Mouse (Mus musculus) B cell, adult 62 days (primary cell): ENCODE data around the gene Gp1ba. TPM values are rescaled to one million over a fixed set of nuclear protein-coding genes. Genes with fewer than 3 reads are reported as not detected.

Source experiments
- total RNA-seq: library from RNA; stranded (reverse); gene quantifications from 4 replicates; pipeline ENCODE4 v1.2.4, GENCODE M21; 2023

Gene Gp1ba
- not detected in 4 replicates for total RNA-seq

DNA sequence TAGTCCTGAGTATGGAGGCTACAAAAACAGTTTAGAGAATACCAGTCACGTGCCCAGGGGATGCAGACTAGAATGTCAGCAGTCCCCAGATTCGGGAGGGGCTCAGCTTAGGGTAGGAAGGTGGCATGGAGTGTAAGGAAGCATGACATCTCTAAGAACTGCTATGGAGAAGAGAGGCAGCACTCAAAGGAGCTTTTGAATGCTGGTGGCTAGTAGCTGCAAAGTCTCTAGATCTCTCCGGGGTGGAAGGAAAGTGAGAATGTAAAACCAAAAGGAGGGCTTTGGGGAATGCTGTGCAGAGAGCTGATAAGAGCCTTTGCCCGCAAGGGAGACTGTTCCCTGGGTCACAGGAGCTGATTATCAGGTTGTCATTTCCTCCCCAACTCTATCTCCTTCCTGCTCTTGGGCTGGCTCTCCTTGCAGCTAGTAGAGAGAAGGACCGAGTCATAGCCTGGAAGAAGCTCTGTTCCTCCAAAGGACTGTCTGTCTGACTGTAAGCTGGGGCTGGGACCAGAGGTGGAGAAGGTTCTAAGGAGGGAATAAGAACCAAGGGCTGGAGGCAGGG is at the start of gene Gp1ba:
Gp1ba (plus strand) TSS at position 409 of the 565 bp plus-strand sequence.

DNA sequence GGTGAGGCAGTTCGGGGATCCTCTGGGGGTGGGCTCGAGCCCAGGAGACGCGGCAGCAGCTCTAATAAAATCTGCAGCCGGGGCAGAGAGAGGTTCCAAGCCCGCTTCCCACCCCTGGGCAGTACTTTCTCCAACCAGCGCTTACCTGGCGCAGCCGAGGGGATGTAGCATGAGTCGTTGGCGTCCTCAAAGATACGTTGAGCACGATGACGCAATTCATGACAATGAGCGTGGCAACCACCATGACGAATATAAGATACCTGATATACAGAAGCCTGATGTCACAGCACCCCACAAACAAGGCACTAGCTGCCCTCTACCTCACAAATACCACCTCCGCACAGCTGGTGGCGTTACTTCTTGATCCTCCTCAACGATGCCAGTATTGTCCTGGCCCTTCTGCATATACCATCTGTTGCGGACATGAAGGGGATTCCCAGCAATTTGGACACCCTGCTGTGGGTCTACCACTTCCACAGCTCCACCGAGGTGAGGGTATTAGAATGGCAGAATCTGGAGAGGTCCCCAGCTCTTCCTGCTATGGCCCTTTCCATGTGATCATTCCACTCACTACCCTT is 23.3 kb upstream of the Gp1ba start, which contains the start of gene 4930544D05Rik:
4930544D05Rik (plus strand) TSS at position 333 of the 578 bp plus-strand sequence.

DNA sequence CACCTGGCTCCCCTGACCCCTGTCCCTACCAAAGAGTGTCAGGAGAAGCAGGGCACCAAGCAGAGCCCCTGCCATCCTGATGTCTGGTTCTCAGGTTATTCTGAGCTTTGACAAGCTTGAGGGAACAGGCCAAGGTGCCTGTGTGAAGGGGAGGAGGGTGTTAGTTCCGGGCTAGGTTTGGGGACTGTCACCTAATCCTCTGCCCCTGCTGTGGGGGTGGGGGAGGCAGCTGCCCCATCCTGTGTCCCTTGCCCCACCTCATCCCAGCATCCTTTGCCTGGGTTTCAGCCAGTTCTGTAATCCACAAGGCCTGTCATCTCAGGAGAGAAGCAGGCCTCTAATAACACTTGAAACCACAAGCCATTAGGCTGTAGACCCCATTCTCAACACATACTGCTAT is 19.8 kb upstream of the Gp1ba start, which contains the start of gene Chrne:
Chrne (minus strand) TSS at position 116 of the 400 bp plus-strand sequence.

DNA sequence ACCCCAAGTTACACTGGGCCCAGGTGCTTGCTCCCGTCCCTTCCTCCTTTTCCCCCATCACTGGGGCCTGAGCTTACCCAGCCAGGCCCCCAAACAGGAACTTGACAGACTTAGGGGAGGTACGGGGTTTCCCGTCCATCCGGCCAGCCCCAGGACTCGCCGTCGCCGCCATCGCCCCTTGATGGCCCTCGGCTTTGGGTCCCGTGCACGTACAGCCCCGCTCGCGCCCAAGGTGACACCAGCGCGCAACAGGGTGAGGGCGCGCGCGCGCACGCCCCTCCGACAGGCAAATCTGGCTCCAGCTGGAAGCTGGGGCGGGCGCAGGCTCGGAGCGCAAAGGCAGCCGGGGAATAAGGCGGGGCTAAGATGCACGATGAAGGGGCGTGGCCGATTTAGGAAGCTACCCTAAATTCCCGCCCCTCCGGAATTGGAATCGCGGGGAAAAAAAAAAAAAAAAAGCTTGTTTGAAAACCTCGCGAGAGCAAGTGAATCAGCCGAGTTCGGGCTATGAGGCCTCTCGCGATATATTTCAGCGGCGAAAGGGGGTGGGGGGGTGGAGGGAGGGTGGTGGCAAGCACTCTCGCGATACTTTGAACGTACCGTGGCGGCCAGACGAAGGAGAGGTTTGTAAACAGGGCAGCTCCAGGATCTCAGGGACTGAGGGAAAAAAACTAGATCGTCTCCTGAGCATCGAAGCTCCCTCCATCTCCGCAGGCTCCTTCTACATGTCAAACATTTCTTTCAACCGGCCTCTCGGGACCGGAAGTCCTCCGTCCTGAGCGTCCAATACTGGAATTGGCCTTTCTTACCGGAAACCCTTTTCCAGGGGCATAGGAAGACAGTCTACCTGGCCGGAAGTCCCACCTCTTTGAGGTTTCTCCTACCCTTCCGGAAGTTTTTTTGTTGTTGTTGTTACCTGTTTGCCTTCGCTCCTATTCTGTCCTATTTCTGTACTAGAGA is 8.0 kb downstream of the Gp1ba start, which contains the start of the genes Rnf167 and Slc25a11:
Rnf167 (plus strand) TSS at position 545 of the 960 bp plus-strand sequence.
Slc25a11 (minus strand) TSS at position 789 of the 960 bp plus-strand sequence.

DNA sequence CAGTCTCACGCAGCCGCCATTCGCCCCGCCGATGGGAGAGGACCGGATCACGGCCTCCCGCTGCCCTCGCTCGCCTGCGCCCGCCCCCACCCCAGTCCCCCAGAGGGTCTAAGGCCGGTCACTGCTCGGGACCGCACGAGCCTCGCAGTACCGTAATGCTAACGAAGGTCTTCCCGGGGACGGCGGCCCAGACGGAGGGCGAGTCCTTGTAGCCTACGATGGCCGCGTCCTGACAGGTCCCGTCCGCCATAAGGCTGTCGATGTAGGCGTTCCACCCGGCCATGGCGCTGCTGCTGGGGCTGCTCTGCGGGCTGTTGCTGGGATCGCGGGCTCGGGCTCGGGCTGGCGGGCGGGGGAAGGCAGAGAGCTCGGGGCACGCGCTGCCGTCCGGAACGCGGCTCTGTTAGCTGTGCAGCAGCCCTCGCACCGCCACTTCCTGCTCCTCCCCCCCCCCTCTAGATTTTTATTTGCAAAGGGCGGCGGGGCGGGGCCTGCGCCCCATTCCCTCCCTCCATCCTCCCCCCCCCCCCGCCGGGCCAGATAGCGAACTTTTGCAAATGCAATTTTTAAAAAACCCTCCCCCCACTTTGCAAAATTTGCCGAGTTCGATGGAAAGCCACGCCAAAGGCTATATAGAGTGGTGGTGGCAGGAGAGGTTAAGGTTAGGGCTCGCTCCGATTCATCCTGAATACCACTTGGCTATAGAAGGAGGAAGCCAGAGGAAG is 15.4 kb downstream of the Gp1ba start, which contains the start of gene Pfn1:
Pfn1 (minus strand) TSS at position 447 of the 725 bp plus-strand sequence.

DNA sequence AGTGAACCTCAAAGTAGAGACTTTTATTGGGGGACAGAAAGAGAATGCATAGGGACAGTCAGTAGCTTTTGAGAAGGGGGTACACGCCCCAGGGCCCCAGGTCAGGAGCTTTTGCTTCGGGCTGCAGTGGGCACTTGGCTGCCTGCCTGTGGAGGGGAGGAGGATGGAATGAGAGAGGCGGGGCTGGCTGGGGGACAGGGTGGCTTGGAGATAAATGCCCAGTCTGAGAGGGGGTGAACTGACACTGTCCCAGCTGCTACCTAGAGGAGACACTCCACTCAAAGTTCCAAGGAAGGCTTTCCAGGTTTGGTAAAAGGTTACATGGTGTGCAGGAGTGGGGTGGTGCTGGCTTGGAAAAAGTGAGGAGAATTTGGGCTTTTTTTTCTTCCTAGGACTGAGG is 18.0 kb downstream of the Gp1ba start, which contains the start of gene Eno3:
Eno3 (plus strand) TSS at position 239 of the 400 bp plus-strand sequence.

DNA sequence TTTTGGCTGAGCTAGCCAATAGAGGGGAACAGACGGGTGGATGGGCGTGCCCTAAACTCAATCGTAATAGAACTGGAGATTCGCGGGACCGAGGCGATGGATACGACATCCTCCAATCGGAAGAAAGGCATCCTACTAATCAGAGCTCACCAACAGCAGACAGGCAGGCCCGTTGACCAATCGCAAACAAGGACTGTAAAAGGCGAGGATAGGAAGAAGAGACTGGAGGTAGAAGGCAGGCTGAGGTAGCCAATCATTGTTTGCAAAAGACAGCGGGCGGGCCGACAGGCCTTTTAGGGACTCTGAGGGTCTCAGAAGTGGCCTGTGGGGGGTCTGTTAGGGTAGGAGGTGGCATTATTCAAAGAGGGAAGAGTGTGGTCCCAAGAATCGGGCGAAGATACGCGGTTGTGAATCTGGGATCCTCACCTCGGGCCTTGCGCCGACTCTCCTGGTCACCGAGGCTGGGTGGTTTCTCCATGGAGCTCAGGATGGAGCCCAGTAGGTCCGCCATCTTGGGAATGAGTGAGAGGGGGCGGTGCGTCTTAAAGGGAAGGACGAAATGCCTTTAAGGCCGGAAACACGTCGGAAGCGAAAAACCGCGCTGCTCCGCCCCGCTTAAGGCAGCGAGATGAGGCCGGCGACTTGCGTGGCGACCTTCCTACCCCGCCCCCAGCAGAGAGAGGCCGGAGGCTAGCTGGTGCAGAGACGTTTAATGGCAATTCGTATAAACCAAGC is 30.0 kb downstream of the Gp1ba start, which contains the start of gene Spag7:
Spag7 (minus strand) TSS at position 646 of the 735 bp plus-strand sequence.

DNA sequence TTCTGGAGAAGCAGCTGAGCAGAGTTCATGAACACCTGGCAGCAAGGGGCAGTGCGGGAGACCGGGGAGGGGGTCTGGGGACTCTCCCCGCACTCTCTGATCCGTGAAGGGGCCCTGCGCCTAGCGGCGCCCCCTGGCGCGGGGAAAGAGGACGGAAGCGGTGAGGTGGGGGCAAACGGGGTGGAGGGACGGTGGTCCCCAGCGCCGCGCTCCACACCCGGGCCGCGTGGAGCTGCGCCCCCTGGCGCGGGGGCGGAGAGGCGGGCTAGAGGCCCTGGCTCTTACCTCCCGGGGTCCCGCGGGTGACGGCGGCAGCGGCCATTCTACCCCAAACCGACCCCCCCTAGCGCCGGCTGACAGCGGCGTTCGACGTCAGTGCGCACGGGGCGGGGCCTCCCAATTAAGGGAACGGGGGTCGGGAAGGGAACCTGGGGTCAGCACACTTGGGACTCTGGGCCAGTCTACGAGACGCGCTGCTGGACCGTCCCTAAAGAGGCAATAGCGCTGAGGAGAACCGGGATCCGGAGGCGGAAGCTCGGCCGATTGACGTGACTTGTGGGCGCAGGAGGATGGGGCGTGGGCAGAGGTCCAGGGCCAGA is 48.8 kb downstream of the Gp1ba start, which contains the start of gene Camta2:
Camta2 (minus strand) TSS at position 505 of the 599 bp plus-strand sequence.

Other genes starting within 250 kb of the Gp1ba start
- gene Pelp1, start 229.1 kb upstream of the Gp1ba start, total RNA-seq, result 26.2 to 28.3 TPM (median 27.4 TPM) in 4 replicates
- gene Arrb2, start 206.5 kb upstream of the Gp1ba start, total RNA-seq, result 96.8 to 105 TPM (median 102 TPM) in 4 replicates
- gene Med11, start 187.2 kb upstream of the Gp1ba start, total RNA-seq, result 41.2 to 54.4 TPM (median 43.1 TPM) in 4 replicates
- 0.41 to 3.1 TPM (median 0.87 TPM) in 4 replicates for gene Zmynd15, start 179.7 kb upstream of the Gp1ba start, total RNA-seq
- gene Cxcl16, start 179.1 kb upstream of the Gp1ba start, total RNA-seq, result 8.6 to 11.2 TPM (median 9.8 TPM) in 4 replicates
- not detected in 4 replicates for gene Tm4sf5, start 133.9 kb upstream of the Gp1ba start, total RNA-seq
- gene Vmo1, start 124.5 kb upstream of the Gp1ba start, total RNA-seq, result not detected in 4 replicates
- gene Gltpd2, start 119.9 kb upstream of the Gp1ba start, total RNA-seq, result not detected in 4 replicates
- 123 to 130 TPM (median 128 TPM) in 4 replicates for gene Psmb6, start 113.8 kb upstream of the Gp1ba start, total RNA-seq
- not detected in 4 replicates for gene Gm40193, start 106.2 kb upstream of the Gp1ba start, total RNA-seq
- gene Pld2, start 99.1 kb upstream of the Gp1ba start, total RNA-seq, result 3.6 to 6.9 TPM (median 4.8 TPM) in 4 replicates
- gene Mink1, start 76.2 kb upstream of the Gp1ba start, total RNA-seq, result 83.2 to 99.3 TPM (median 92.6 TPM) in 4 replicates
- gene 4930544D05Rik, start 23.3 kb upstream of the Gp1ba start, total RNA-seq, result not detected in 4 replicates
- gene Chrne, start 19.9 kb upstream of the Gp1ba start, total RNA-seq, result 2.2 TPM in 1 of 4 replicates, not detected in the others
- gene Rnf167, start 8.1 kb downstream of the Gp1ba start, total RNA-seq, result 191 to 209 TPM (median 198 TPM) in 4 replicates
- 63.0 to 77.8 TPM (median 66.3 TPM) in 4 replicates for gene Slc25a11, start 8.4 kb downstream of the Gp1ba start, total RNA-seq
- 1,311 to 1,415 TPM (median 1,337 TPM) in 4 replicates for gene Pfn1, start 15.5 kb downstream of the Gp1ba start, total RNA-seq
- gene Eno3, start 18.1 kb downstream of the Gp1ba start, total RNA-seq, result 27.9 to 35.0 TPM (median 31.9 TPM) in 4 replicates
- 34.1 to 44.3 TPM (median 40.2 TPM) in 4 replicates for gene Spag7, start 30.3 kb downstream of the Gp1ba start, total RNA-seq
- gene Camta2, start 49.0 kb downstream of the Gp1ba start, total RNA-seq, result 60.2 to 85.3 TPM (median 65.6 TPM) in 4 replicates
- 1.4 to 2.5 TPM (median 2.2 TPM) in 4 replicates for gene Inca1, start 61.0 kb downstream of the Gp1ba start, total RNA-seq
- gene Kif1c, start 61.4 kb downstream of the Gp1ba start, total RNA-seq, result 27.1 to 33.9 TPM (median 29.3 TPM) in 4 replicates
- 1.9 to 2.7 TPM (median 2.2 TPM) in 4 replicates for gene Zfp3, start 125.1 kb downstream of the Gp1ba start, total RNA-seq
- 22.2 to 27.1 TPM (median 23.6 TPM) in 4 replicates for gene Scimp, start 173.5 kb downstream of the Gp1ba start, total RNA-seq
- 55.4 to 60.1 TPM (median 57.9 TPM) in 4 replicates for gene Rabep1, start 205.7 kb downstream of the Gp1ba start, total RNA-seq